In the genomic region with DNA sequence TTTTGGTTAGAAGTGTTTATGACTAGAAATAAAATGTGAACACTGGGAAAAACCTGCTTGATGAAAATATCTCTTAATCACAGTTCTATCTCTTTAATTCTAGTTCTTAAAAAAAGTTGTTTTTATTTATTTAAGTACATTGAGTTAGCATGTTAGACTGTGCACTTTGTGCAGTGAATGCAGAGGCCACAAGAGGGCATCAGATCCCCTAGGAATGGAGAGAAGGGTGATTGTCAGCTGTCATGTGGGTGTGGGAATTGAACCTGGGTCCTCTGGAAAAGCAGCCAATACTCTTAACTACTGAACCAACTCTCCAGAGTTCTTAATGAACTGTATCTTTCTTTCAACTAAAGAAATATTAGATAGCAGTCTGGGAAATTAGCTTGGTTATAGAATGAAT, we compare ENCODE assay signal across 9 mouse cellular contexts. TPM values are rescaled to one million over a fixed set of nuclear protein-coding genes. Genes with fewer than 3 reads are reported as not detected.
DNase-seq lines count a peak whose midpoint lies in the region; ATAC-seq and TF ChIP-seq lines count a peak whose summit lies in the region.
"Had no signal": no experiment of that assay in that cellular context is flagged by ENCODE, and none has a peak within 500 bp of the region (broad histone marks: within the 10 kb centered on the region; RNA-seq: fewer than 3 reads in every experiment).

No protein-coding gene starts in this region.

- DNase-seq in kidney, postnatal 10 days = peak; percentile 36
- peak; percentile 75 for DNase-seq in MEL (ENCODE audit: low read depth, low spot score)
- DNase-seq in spleen, postnatal 36 days (ENCODE audit: low spot score in 2 of 2) = peak; percentile 26 to 56
- DNase-seq in forebrain, embryonic 14.5 days (ENCODE audit: low spot score) = no peak
- DNase-seq in frontal cortex, adult 2 months (ENCODE audit: extremely low spot score in 1 of 2, low spot score in 1 of 2) = no peak
- no peak for DNase-seq in gastrocnemius, postnatal 14 days

- H3K4me1 ChIP-seq in kidney, embryonic 14.5 days (ENCODE audit: control insufficient read depth, insufficient read depth, low read length) = no peaks in the 10 kb centered on the region
- peaks cover 15 to 22% of the 10 kb centered on the region in 2 experiments for H3K4me1 ChIP-seq in MEL (ENCODE audit: control insufficient read depth in 1 of 2, insufficient read depth in 2 of 2, low read length in 2 of 2)
- H3K4me1 ChIP-seq in forebrain, embryonic 14.5 days (ENCODE audit: control insufficient read depth, insufficient read depth, low read length) = no peaks in the 10 kb centered on the region

- H3K9ac ChIP-seq in kidney, embryonic 14.5 days (ENCODE audit: low read depth, low read length) = no peak overlapping the region
- no peak overlapping the region for H3K9ac ChIP-seq in MEL (ENCODE audit: control insufficient read depth, low read depth, low read length, poor library complexity, severe bottlenecking)
- H3K9ac ChIP-seq in forebrain, embryonic 14.5 days (ENCODE audit: low read length) = no peak overlapping the region
- H3K9ac ChIP-seq: liver, embryonic 15.5 days had no signal

- peak; percentile 85 for TF ChIP-seq RAD21 in MEL (IDR thresholded peaks at IDR 0.05; ENCODE audit: low read depth, low read length)

- peak; percentile 66 to 79 (median 68) for TF ChIP-seq CTCF in MEL (IDR thresholded peaks at IDR 0.05 in 2 of 3, conservative IDR thresholded peaks at IDR 0.05 in 1 of 3; ENCODE audit: control insufficient read depth in 1 of 3, insufficient read depth in 1 of 3, low read depth in 2 of 3, low read length in 3 of 3, poor library complexity in 1 of 3, severe bottlenecking in 1 of 3)

- no peak overlapping the region for H3K27ac ChIP-seq in kidney, embryonic 14.5 days (ENCODE audit: low read depth, low read length)
- no peak overlapping the region for H3K27ac ChIP-seq in MEL (ENCODE audit: control insufficient read depth, low read depth, low read length)
- no peak overlapping the region for H3K27ac ChIP-seq in forebrain, embryonic 14.5 days (ENCODE audit: low read depth, low read length)
- H3K27ac ChIP-seq: liver, embryonic 15.5 days had no signal

- H3K27me3 ChIP-seq in kidney, embryonic 14.5 days (ENCODE audit: control insufficient read depth, insufficient read depth, low read length) = no peaks in the 10 kb centered on the region
- no peaks in the 10 kb centered on the region for H3K27me3 ChIP-seq in MEL (ENCODE audit: control insufficient read depth in 1 of 2, insufficient read depth in 2 of 2, low read length in 2 of 2)
- no peaks in the 10 kb centered on the region for H3K27me3 ChIP-seq in forebrain, embryonic 14.5 days (replicated peaks; ENCODE audit: control insufficient read depth, insufficient read depth, low read length)
- H3K27me3 ChIP-seq: liver, embryonic 15.5 days had no signal

- H3K36me3 ChIP-seq in kidney, embryonic 14.5 days (ENCODE audit: control insufficient read depth, insufficient read depth, low read length) = no peaks in the 10 kb centered on the region
- peaks cover 0 to 32% of the 10 kb centered on the region in 2 experiments; a peak in 3 of 4 replicates for H3K36me3 ChIP-seq in MEL (ENCODE audit: control insufficient read depth in 1 of 2, insufficient read depth in 2 of 2, low read length in 2 of 2)
- H3K36me3 ChIP-seq in forebrain, embryonic 14.5 days (ENCODE audit: control insufficient read depth, insufficient read depth, low read length) = no peaks in the 10 kb centered on the region
- H3K36me3 ChIP-seq: liver, embryonic 15.5 days had no signal

- TF ChIP-seq POLR2A in MEL (IDR thresholded peaks at IDR 0.05; ENCODE audit: control insufficient read depth in 1 of 2, insufficient read depth in 1 of 2, low read depth in 1 of 2, low read length in 2 of 2, poor library complexity in 1 of 2) = no peak

- ATAC-seq in kidney, embryonic 14.5 days (ENCODE audit: low FRiP score, low TSS enrichment) = no peak
- peak; percentile 70; the same call in 1 of the 2 replicates for ATAC-seq in erythroid progenitor cell, adult 5-6 weeks (replicated peaks; ENCODE audit: low FRiP score, poor library complexity, severe bottlenecking)
- no peak for ATAC-seq in forebrain, embryonic 14.5 days

- TF ChIP-seq EP300 in MEL (IDR thresholded peaks at IDR 0.05; ENCODE audit: low read depth in 1 of 2, low read length in 2 of 2) = no peak

- intact Hi-C loops in gastrocnemius, postnatal 14 days (cut with DNase I; ENCODE audit: low total_unique reads) = no loop called here

- H3K9me3 ChIP-seq in kidney, embryonic 14.5 days (ENCODE audit: control insufficient read depth, low read length) = no peaks in the 10 kb centered on the region
- H3K9me3 ChIP-seq in MEL (replicated peaks; ENCODE audit: insufficient read depth, low read length) = no peaks in the 10 kb centered on the region
- H3K9me3 ChIP-seq in forebrain, embryonic 14.5 days (replicated peaks; ENCODE audit: control insufficient read depth, low read length) = no peaks in the 10 kb centered on the region
- H3K9me3 ChIP-seq: liver, embryonic 15.5 days had no signal

- H3K4me2 ChIP-seq in kidney, embryonic 14.5 days (replicated peaks; ENCODE audit: low read depth, low read length) = no peak overlapping the region
- no peak overlapping the region for H3K4me2 ChIP-seq in forebrain, embryonic 14.5 days (ENCODE audit: low read length)
- H3K4me2 ChIP-seq: liver, embryonic 15.5 days had no signal

- H3K4me3 ChIP-seq in kidney, embryonic 14.5 days (ENCODE audit: low read length) = no peak overlapping the region
- H3K4me3 ChIP-seq in MEL (ENCODE audit: control insufficient read depth in 1 of 2, insufficient read depth in 1 of 2, low read depth in 2 of 2, low read length in 2 of 2) = no peak overlapping the region
- H3K4me3 ChIP-seq in forebrain, embryonic 14.5 days (ENCODE audit: low read depth, low read length) = no peak overlapping the region
- H3K4me3 ChIP-seq: liver, embryonic 15.5 days had no signal

- peaks cover 27% of the 10 kb centered on the region for H3K79me2 ChIP-seq in MEL (ENCODE audit: control insufficient read depth, insufficient read depth, low read length, poor library complexity)

TF ChIP-seq in MEL, 35 proteins besides CTCF, POLR2A, EP300 and RAD21:
- TF ChIP-seq USF1 (IDR thresholded peaks at IDR 0.05; ENCODE audit: low read depth, low read length) (no peak), BHLHE40 (IDR thresholded peaks at IDR 0.05; ENCODE audit: borderline replicate concordance, low read depth, low read length) (no peak), SMC3 (IDR thresholded peaks at IDR 0.05; ENCODE audit: low read depth, low read length) (peak; percentile 85), SIN3A (IDR thresholded peaks at IDR 0.05; ENCODE audit: low read length) (peak; percentile 55; the same call in 1 of the 2 replicates), USF2 (IDR thresholded peaks at IDR 0.05; ENCODE audit: borderline replicate concordance in 1 of 2, insufficient read depth in 1 of 2, low read depth in 1 of 2, low read length in 2 of 2) (no peak), CHD2 (IDR thresholded peaks at IDR 0.05; ENCODE audit: low read length) (no peak), ZNF384 (IDR thresholded peaks at IDR 0.05; ENCODE audit: low read depth, low read length) (peak; percentile 34; the same call in 1 of the 2 replicates), RCOR1 (IDR thresholded peaks at IDR 0.05; ENCODE audit: low read depth, low read length) (no peak), ZC3H11A (IDR thresholded peaks at IDR 0.05; ENCODE audit: low read depth, low read length) (peak; percentile 78), NELFE (IDR thresholded peaks at IDR 0.05; ENCODE audit: low read depth, low read length) (no peak), TBP (IDR thresholded peaks at IDR 0.05; ENCODE audit: low read depth, low read length) (no peak), TCF12 (IDR thresholded peaks at IDR 0.05; ENCODE audit: low read depth, low read length) (no peak), GABPA (IDR thresholded peaks at IDR 0.05; ENCODE audit: low read depth, low read length) (no peak), HCFC1 (IDR thresholded peaks at IDR 0.05; ENCODE audit: low read depth, low read length) (no peak), MYC (IDR thresholded peaks at IDR 0.05; ENCODE audit: low read depth, low read length) (no peak)

RNA-seq across cellular contexts. Expression of gene Rap1a, which starts 29.6 kb away (rescaled TPM):
- polyA plus RNA-seq in kidney, embryonic 14.5 days (2014; fragmentation: Nextera tagmentation; extraction: Ambion mirVana) = 89.0 and 141 TPM in 2 replicates
- 32.3 and 39.7 TPM in 2 replicates for total RNA-seq in MEL (2012; rRNA removed)
- 10 to 100 TPM in 1 of 2 experiments, not detected in 1; 64.5 TPM for polyA plus RNA-seq in MEL (2012; ENCODE audit: insufficient read depth in 1 of 2, insufficient read length in 2 of 2, low read depth in 1 of 2, low replicate concordance in 2 of 2, missing spikeins in 1 of 2)
- 157 and 193 TPM in 2 replicates for total RNA-seq in erythroid progenitor cell, adult 5-6 weeks (2015; ENCODE audit: low replicate concordance)
- 182 and 220 TPM in 2 replicates for total RNA-seq in erythroid progenitor cell, adult 5-6 weeks (2017; ENCODE audit: low replicate concordance)
- polyA plus RNA-seq in forebrain, embryonic 14.5 days (2014; fragmentation: Nextera tagmentation; extraction: Ambion mirVana) = 48.1 and 69.3 TPM in 2 replicates
- polyA plus RNA-seq in frontal cortex, adult 2 months (2012; rRNA removed) = 55.6 and 59.0 TPM in 2 replicates
- 100 to 1,000 TPM in 1 of 2 experiments, 10 to 100 TPM in 1; 95.3 to 107 TPM for total RNA-seq in gastrocnemius, postnatal 14 days (2021)

Comparison
In these comparisons a context has a peak if more than half of its experiments do, and no peak if none do; other contexts are left out.
1. DNase-seq: peak in kidney, postnatal 10 days (single experiment), MEL (single experiment) and spleen, postnatal 36 days (2 of 2); none in forebrain, embryonic 14.5 days (single experiment), frontal cortex, adult 2 months (0 of 2) and gastrocnemius, postnatal 14 days (single experiment).